Mouse (Mus musculus) spleen, embryonic (tissue): ENCODE results near the gene Gpm6a.

Experiments
- CTCF ChIA-PET: fragments of 350-600 bp; sonication (Branson Sonifier 250); formaldehyde crosslinking; loops from one replicate; lab custom pipeline; 2022; lab: Charles Lee

Gene Gpm6a

DNA sequence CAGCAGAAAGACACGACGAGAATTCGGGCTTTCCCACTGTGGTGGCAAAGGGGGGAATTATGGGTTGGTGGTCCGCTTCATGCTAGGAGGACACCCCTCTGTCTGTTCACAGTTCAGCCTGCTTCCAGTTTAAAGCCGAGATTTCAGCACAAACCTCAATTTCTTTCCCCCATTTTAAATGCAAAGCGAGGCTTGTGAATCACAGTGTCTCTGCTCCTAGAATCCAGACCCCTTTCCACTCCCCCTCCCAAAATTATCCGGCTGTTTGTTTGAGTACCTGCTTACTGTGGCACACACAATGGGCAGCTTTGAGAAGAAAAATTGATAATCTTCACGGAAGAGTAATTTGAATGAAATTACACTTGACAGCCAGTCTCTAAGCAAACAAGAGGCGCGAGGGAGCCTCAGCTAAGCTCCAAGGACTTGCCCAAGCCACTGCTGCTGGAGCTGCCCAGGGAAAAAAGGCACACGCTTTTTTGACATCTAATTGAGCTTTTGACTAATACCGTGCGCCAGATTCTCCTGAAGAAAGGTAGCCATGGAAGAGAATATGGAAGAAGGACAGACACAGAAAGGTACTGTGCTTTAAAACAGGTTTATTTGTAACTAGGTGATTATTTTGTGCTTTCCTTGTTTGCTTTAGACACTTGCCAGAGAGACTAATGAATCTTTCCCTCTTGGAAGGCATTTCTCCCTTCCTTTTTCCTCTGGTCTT is at the start of gene Gpm6a:
Gene Gpm6a (plus strand): TSS at position 103 of the 715 bp plus-strand sequence.
- CTCF ChIA-PET: no interaction called here

DNA sequence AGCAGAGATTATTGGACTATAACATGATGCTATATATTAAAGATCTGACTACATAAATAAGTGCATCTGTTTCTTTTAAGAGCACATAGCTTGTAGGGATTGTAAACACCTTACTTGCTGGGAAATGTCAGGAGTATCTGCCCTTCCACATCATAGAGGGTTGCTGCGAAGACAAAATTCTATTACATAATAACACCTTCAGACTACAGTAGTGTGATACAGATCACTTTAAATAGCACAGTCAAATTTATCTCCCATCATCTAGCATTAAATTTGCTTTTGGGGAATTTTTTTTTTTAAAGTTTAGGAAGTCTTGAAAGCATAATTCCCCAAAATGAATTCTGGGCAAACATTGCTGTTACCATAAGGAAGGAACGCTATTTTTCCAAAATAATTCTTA is 41.8 kb upstream of the Gpm6a start:
- CTCF ChIA-PET: no interaction called here

DNA sequence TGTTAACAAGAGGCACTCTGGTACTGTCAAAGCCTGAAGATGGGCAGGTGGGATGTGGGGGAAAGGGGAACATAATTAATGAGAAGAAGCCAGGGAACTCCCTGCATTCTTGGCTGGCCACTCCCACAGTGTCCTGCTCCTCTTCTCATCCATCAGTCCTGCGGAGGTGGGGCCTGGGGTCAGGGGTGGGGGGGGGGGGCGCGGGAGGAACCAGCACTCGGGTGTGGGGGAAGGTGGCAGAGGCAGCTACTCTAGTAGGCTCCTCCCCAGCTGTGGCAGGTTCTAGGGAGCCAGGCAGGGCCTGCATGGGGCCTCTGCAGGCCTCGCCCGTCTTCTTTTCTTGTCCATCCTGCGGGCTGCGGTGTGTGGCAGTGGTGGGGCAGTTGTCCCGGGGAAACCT is 36.9 kb upstream of the Gpm6a start:
- CTCF ChIA-PET: no interaction called here

DNA sequence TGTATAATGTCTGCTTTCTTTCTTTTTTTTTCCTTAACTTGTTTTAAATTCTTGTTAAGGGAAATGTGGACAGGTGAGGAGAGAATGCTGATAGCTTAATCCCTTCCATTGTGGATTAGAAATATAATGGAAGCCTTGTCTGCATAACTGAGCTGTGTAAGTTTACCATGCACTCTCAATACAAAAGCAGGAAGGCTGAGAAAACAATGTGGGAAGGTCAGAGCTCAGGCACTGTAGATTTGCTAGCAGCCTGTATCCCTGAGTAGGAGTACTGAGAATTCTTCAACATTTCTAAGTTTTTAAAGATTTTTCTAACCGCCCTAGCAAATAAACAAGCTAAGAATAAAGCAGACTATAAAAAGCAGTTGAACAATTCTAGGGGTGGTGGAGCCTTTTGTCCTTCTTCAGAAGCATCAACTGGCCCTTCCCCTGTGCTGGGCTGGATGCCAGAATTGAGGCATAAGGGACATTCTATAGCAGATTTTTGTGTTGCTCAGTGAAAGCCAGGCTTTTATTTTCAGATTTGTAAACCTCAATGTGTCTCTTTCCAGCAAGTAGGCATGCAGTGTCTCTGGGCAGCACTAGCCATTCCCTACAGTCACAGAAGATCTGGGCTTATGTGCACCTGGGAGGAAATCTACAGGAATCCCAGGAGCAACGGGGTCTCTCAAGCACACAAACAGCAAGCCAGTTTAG is 32.3 kb upstream of the Gpm6a start:
- CTCF ChIA-PET: no interaction called here

DNA sequence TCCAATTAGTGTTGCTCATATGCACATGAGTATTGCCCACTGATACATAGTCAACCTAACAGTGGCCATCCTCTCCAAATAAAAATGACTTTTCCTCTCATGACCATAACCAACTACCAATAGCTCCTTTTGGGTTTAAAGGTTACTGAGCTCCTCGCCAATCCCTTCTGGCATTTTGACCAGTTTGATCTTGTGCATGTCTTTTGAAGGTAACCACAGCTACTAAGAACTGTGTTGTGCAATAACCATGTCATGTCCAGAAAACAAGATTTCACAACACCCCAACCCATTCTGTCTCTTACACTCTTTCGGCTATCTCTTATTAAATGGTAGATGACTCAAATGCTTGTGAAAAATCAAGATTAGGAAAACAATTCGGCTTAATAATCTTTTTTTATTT is 29.7 kb upstream of the Gpm6a start:
- CTCF ChIA-PET: no interaction called here

GRCm38 (mm10) chr8:54932306-54932705 is 22.3 kb upstream of the Gpm6a start:
- CTCF ChIA-PET: no interaction called here

DNA sequence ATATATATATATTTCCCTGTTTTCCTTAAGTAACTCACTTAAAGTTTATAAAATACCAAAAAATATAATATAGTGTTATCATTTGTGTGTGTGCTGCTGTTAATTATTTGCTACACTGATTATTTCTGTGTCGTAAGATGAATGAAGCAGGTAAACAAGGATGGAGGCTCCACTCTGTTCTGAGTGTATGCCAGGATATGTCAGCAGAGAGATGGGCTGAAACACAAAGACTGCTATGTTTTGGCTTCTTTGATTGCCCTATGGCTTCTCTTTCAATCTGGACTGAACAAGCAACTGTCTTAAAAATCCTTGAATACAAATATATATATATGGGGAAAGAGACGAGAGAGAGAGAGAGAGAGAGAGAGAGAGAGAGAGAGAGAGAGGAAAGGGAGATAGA is 1.3 kb upstream of the Gpm6a start:
- CTCF ChIA-PET: no interaction called here

DNA sequence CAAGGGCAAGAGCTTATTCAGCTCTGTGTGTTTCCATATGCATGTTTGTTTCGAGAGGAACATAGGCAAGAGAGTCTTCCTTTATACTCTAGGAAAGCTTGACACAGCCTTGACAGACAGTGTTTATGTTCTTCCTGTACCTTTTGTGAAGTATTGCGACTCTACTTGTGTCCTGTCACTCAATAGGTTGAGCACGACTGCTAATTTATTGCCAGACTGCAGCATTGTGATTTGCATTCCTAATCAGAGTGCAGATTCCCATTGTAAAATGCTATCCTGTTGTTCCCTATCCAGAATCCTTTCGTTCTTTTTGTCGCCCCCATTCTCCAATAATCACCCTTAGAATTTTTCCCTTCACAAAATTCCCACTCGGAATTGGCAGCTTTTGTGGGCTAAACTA is 613 bp upstream of the Gpm6a start:
- CTCF ChIA-PET: no interaction called here

DNA sequence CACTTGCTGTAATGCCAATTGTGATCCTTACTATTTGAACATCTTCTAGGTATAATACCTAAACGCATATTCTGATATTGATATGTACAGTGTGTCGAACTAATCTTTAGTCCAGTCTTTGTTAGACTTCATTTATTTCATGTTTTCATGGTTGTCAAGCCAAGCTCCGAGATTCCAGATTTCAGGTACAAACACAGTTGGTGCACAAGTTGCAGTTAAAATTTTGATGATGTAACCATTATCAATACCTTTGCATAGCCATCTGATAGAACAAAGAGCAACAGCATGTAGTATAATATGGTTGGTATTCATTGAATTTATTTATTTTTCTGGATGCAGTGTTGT is 785 bp downstream of the Gpm6a start:
- CTCF ChIA-PET: no interaction called here

DNA sequence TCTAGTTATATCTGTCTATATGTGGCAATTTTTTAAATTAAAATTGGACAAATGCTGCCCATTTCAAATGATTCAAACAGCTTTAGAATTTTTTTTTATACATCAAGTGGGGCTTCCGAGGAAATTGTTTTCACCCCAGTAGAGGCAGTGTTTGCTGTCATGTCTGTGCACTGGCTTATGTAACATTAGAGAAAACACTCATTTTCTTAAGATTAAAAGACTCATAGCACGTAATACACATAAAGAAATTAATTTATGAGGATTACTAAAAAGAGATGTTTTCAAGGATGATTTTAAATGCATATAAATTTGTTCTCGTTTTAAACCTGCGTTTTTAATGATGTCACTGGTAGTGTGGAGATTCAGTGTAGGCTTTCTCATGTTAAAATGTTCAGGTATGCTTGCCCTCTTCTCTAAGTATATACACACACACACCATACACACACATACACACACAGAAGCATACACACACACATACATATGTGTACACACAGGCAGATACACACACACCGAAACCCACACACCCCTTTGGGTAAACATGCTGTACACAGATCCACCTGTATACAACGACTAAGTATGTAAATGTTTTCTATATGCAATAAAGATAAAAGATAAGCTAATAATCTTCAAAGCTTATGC is 1.4 kb downstream of the Gpm6a start:
- CTCF ChIA-PET: no interaction called here

GRCm38 (mm10) chr8:54956787-54957186 is 2.1 kb downstream of the Gpm6a start:
- CTCF ChIA-PET: no interaction called here

GRCm38 (mm10) chr8:54957506-54957905 is 2.9 kb downstream of the Gpm6a start:
- CTCF ChIA-PET: no interaction called here

DNA sequence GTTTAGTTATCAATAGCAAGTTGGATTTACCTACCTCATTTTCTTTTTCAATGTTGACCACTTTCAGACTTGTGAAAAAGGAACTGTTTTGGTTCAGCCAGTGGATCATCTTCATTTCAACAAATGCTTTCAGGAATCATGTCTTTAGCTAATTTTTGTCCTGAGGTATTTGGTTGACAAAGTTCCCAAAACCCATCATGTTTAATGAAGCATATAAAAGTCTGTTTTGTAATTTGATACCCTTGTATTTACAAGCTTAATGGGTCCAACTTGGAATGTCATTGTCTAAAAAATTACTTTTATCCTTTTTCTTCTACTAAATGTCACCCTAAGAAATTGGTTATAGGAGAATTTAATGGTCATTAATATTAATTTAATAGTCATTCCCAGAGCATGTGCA is 6.9 kb downstream of the Gpm6a start:
- CTCF ChIA-PET: no interaction called here

DNA sequence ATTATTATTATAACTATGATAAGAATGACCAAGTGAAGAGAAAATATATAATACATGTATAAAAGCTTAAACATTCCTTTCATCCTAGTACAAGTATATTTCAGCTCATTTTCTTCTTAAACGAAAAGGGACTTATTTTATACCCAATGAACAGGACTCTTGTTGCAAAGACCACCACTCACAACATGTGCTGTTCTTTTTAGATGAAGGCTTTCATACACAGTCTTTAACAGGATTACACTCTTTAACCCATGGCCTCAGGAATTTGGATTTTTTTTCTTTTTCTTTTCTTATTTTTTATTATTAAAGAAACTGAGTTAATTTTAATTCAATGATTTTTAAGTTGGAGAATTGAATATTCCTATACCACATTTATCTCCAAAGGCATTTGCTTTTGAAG is 20.4 kb downstream of the Gpm6a start:
- CTCF ChIA-PET: no interaction called here

DNA sequence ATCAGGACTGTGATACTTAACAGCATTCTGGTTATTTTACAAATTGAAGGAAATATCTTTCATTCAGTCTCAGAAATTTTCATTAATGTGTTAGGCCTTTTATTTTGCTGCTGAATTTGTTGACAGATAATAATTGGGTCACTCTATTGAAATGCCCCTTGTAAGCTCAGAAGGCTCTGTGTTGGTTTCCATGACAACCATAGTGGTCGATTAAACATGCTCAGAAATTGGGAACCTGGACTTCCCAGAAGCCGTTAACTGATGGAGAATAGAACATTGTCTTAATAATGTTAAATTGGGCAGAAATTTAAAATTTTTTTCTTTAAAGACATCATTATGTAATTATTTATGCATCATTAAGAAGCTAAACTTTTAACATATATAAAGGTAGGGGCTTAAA is 20.9 kb downstream of the Gpm6a start:
- CTCF ChIA-PET: no interaction called here

- CTCF ChIA-PET: no interaction called here
Measured at GRCm38 (mm10) chr8:54975927-54976326, 21.3 kb downstream of the Gpm6a start.

DNA sequence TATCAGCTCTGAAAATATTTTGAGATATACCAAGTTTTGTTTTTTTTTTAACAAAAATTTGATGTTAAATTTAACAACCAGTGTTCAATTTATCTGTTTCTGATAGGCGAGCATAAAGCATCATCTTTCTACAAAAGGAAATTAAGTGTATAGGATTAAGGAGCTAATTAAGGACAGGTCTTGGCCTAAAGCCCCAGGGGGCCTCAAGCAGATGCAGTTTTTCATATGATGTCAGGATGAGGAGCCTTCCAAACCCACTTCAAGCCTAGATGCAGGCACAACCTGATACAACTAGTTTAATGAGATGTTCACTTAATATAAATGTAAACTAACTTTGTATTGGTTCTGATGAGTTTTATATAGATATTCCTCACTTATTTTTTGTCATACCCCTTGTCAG is 22.0 kb downstream of the Gpm6a start:
- CTCF ChIA-PET: interaction anchor here (0.7 kb wide), 1 partner anchor 10 kb away, joined by 3 read pairs; no protein-coding TSS in a partner anchor

- CTCF ChIA-PET: interaction anchor here (0.6 kb wide), 1 partner anchor 10 kb away, joined by 3 read pairs; no protein-coding TSS in a partner anchor
Measured at GRCm38 (mm10) chr8:54986791-54987190, 32.1 kb downstream of the Gpm6a start.

- CTCF ChIA-PET: no interaction called here
Measured at GRCm38 (mm10) chr8:54989093-54989492, 34.5 kb downstream of the Gpm6a start.

DNA sequence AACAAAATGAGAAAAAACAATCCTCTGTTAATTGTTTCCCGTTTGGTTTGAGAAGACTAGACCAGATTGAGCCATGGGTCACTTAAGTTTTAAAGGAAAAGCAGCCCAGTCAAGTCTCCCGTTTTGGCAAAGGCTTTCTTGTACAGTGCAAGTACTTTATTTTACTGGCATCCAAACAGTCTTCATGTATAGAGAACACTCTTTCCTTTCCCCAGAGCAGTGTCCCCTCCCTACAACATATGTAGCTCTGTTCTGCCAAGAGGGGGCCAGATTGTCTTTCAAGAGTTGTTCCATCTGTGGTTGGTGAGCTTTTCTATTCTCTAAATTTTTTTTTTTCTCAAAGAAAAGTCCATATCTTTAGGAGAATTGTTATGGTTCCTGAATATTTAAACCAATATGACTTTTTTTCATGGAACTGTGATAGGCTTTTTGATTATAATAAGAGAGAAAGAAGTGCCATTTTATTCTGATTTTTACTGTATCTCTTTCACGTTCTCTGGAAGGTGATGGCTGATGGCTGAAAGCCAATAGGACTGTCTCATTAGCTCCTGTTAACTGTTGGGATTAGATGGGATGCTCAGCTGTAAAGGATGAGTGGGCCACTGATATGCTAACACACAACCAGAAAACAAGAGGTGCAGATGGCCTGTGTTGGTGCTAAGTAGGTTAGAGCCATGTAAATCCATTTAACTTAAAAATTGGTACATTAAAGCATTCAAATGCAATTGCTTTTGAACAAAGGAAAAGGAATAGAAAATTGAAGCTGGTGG is 37.4 kb downstream of the Gpm6a start:
- CTCF ChIA-PET: no interaction called here

DNA sequence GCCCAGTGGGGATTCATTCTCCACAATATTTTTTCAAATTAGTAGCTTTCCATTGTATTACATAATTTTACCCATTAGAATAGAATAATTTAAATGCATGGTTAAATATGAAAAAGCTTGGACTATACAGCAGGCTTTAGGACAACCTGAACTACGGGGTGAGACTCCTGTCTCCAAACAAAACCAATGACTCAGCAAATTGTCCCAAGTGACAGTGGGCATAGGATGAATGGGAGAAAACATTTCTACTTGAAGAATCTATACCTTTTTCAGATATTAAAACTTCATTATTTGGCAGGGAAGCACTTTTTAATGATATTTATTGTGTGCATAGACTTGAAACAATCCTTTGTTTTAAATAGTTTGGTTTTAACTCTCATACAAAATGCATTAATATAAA is 41.0 kb downstream of the Gpm6a start:
- CTCF ChIA-PET: no interaction called here

GRCm38 (mm10) chr8:55002398-55002797 is 47.8 kb downstream of the Gpm6a start:
- CTCF ChIA-PET: no interaction called here
